Mouse (Mus musculus) embryonic facial prominence, embryonic 12.5 days (tissue): ENCODE measurements at regions not wholly inside any gene's neighbourhood (a gene's known extent, or its start where the extent isn't known, plus 50 kb on each side); places are given as distances from the start of the nearest gene placed in this dataset.

ENCODE experiments used
- ATAC-seq: fragments of 200-750 bp; cut with Nextera tagmentation; 2 replicates; pipeline ENCODE4 v1.8.0; 2017; ENCODE audit not compliant: insufficient number of reproducible peaks, insufficient read depth, low FRiP score, low TSS enrichment
- H3K27ac ChIP-seq: fragments of 300-500 bp; sonication (generic); 2 replicates; pipeline ENCODE4 v1.5.1; 2016; ENCODE audit warnings: mild to moderate bottlenecking
- H3K27me3 ChIP-seq: fragments of 300-500 bp; sonication (generic); 2 replicates; pipeline ENCODE4 v1.6.1; 2016; ENCODE audit warnings: mild to moderate bottlenecking, moderate library complexity
- H3K36me3 ChIP-seq: fragments of 300-500 bp; sonication (generic); 2 replicates; pipeline ENCODE4 v1.6.1; 2016; ENCODE audit warnings: mild to moderate bottlenecking
- H3K4me1 ChIP-seq: fragments of 300-500 bp; sonication (generic); 2 replicates; pipeline ENCODE4 v1.6.1; 2016
- H3K4me2 ChIP-seq: fragments of 300-500 bp; sonication (generic); replicated peaks from 2 replicates; pipeline ENCODE4 v1.6.1; 2016; ENCODE audit warnings: mild to moderate bottlenecking, moderate library complexity
- H3K4me3 ChIP-seq: fragments of 300-500 bp; sonication (generic); 2 replicates; pipeline ENCODE4 v1.5.1; 2016; ENCODE audit warnings: mild to moderate bottlenecking
- H3K9ac ChIP-seq: fragments of 300-500 bp; sonication (generic); 2 replicates; pipeline ENCODE4 v1.6.1; 2016; ENCODE audit warnings: mild to moderate bottlenecking, moderate library complexity
- H3K9me3 ChIP-seq: fragments of 300-500 bp; sonication (generic); 2 replicates; pipeline ENCODE4 v1.6.1; 2016; ENCODE audit warnings: mild to moderate bottlenecking, moderate library complexity
- WGBS: fragments of 180-500 bp; shearing (Covaris S2); methylation state at CpG from one replicate; pipeline ENCODE4 v1.1.7; 2016; 5-methylcytosine and 5-hydroxymethylcytosine counted together

DNA sequence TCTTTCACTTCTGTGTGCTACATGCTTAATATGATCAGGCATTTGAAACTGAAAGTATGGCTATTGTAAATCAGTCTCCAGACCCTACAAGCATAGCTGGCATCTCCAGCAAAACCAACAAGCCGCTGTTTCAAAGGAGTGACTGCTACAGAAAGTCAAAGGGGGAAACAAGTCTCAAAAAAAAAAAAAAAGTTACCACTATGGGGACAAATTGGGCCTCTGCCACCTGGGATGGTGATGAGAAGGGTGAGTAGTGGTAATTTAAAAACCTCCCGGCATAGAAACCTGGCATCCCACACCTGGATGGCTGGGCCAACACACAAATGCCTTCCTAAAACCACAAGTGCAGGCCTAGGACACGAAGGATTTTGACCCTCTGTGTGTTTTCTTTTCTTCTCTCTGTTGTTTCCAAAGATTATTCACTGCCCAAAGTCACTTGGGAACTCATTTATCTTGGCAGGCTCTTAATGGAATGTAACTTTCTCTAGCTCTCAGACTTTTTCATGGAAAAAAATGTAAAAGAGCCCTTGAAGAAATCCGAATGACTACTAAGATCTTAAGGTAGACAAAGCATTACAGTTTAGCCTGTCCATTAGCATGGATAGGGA lies 78.9 kb upstream of the Dlg1 start:
- H3K4me3 ChIP-seq = no peak overlapping the region

GRCm38 (mm10) chr16:31587036-31587435 lies 76.2 kb upstream of the Dlg1 start:
- Histone ChIP-seq H3K36me3 (no peaks in the 10 kb centered on the region), H3K27me3 (no peaks in the 10 kb centered on the region), H3K27ac (no peak overlapping the region), H3K9me3 (no peaks in the 10 kb centered on the region), H3K4me1 (peaks cover 25% of the 10 kb centered on the region), H3K4me3 (no peak overlapping the region), H3K9ac (no peak overlapping the region), H3K4me2 (no peak overlapping the region)
- ATAC-seq = no peak
- 24% methylated on average over 1 of the region's 1 CpGs for WGBS

More for the DNA sequence above, 78.9 kb upstream of the Dlg1 start:
- Histone ChIP-seq H3K36me3 (no peaks in the 10 kb centered on the region), H3K4me2 (no peak overlapping the region), H3K27ac (no peak overlapping the region), H3K9me3 (no peaks in the 10 kb centered on the region), H3K27me3 (no peaks in the 10 kb centered on the region), H3K9ac (no peak overlapping the region), H3K4me1 (peaks cover 7% of the 10 kb centered on the region)
- no peak for ATAC-seq
- 64% methylated on average over 4 of the region's 4 CpGs for WGBS

DNA sequence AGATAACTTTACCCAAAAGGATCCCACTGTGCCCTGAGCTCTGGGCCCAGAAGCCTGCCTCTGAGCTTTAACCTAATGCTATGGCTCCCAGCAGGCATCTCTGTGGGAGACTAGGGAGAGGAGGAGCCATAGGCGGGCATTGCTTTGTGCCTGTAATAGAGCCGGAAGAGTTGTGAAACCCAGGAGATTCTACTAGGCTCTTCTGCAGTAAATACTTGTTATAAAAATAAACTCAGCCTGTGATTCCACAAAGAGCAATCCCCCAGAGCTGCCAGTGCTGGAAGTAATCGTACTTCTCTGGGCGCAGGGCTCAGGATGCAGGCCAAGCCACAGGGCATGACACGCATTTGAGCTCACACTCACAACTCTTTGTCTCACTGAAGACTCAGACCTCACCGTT lies 73.7 kb upstream of the Dlg1 start:
- 29% methylated on average over 6 of the region's 6 CpGs for WGBS
- Histone ChIP-seq H3K36me3 (no peaks in the 10 kb centered on the region), H3K27me3 (no peaks in the 10 kb centered on the region), H3K4me3 (no peak overlapping the region), H3K4me2 (no peak overlapping the region), H3K27ac (no peak overlapping the region), H3K9me3 (no peaks in the 10 kb centered on the region), H3K4me1 (peaks cover 45% of the 10 kb centered on the region), H3K9ac (no peak overlapping the region)
- no peak for ATAC-seq

DNA sequence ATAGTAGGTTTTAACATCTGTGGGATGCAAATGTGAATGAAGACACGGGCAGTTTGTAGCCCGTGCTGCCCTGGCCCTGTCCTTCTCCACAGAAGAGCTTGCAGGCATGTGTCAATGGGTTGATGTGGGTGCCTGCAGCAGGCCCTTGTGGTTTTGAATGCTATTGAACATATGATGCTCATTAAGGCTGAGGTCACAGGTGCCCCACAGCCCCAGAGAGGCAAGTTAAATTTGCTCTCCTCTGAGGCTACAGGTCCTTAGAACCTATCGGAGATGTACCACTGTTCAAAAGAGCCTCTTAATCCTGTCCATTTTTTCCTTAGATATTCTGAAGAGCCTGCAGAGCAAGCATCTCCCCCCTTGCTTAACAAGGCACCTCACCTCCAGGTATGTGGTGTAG lies 71.7 kb upstream of the Dlg1 start:
- H3K27ac ChIP-seq = peak overlapping the region; percentile 91
- peaks cover 45% of the 10 kb centered on the region for H3K4me1 ChIP-seq
- no peak overlapping the region for H3K4me3 ChIP-seq
- no peak overlapping the region for H3K9ac ChIP-seq
- peak; percentile 52; the same call in 1 of the 2 replicates for ATAC-seq
- H3K27me3 ChIP-seq = no peaks in the 10 kb centered on the region
- no peaks in the 10 kb centered on the region for H3K36me3 ChIP-seq
- 20% methylated on average over 3 of the region's 3 CpGs for WGBS
- no peaks in the 10 kb centered on the region for H3K9me3 ChIP-seq
- peak overlapping the region; percentile 20; the same call in 1 of the 2 replicates for H3K4me2 ChIP-seq

- 5% methylated on average over 7 of the region's 7 CpGs for WGBS
Measured at GRCm38 (mm10) chr16:31592014-31592871, 71.0 kb upstream of the Dlg1 start.

GRCm38 (mm10) chr16:31592973-31593683 lies 70.1 kb upstream of the Dlg1 start:
- H3K9me3 ChIP-seq = no peaks in the 10 kb centered on the region
- ATAC-seq = no peak
- H3K9ac ChIP-seq = no peak overlapping the region
- H3K27ac ChIP-seq = peak overlapping the region; percentile 91
- H3K4me3 ChIP-seq = no peak overlapping the region
- no peaks in the 10 kb centered on the region for H3K27me3 ChIP-seq
- peak overlapping the region; percentile 20 for H3K4me2 ChIP-seq
- no peaks in the 10 kb centered on the region for H3K36me3 ChIP-seq
- peaks cover 49% of the 10 kb centered on the region for H3K4me1 ChIP-seq
- WGBS = 25% methylated on average over 9 of the region's 9 CpGs

More at GRCm38 (mm10) chr16:31592014-31592871, 71.0 kb upstream of the Dlg1 start:
- H3K9me3 ChIP-seq = no peaks in the 10 kb centered on the region
- peak overlapping the region; percentile 91 for H3K27ac ChIP-seq
- H3K4me1 ChIP-seq = peaks cover 47% of the 10 kb centered on the region
- ATAC-seq = peak; percentile 98
- H3K4me3 ChIP-seq = no peak overlapping the region
- no peaks in the 10 kb centered on the region for H3K27me3 ChIP-seq
- peak overlapping the region; percentile 20 for H3K4me2 ChIP-seq
- H3K36me3 ChIP-seq = no peaks in the 10 kb centered on the region
- no peak overlapping the region for H3K9ac ChIP-seq

- no peak for ATAC-seq
- no peaks in the 10 kb centered on the region for H3K27me3 ChIP-seq
- H3K36me3 ChIP-seq = no peaks in the 10 kb centered on the region
- H3K4me3 ChIP-seq = no peak overlapping the region
- peaks cover 15% of the 10 kb centered on the region for H3K4me1 ChIP-seq
- H3K27ac ChIP-seq = no peak overlapping the region
- no peak overlapping the region for H3K9ac ChIP-seq
- H3K4me2 ChIP-seq = no peak overlapping the region
- WGBS = 77% methylated on average over 5 of the region's 5 CpGs
- no peaks in the 10 kb centered on the region for H3K9me3 ChIP-seq
Measured at GRCm38 (mm10) chr16:31597965-31598364, 65.3 kb upstream of the Dlg1 start.

- no peak overlapping the region for H3K4me3 ChIP-seq
- no peaks in the 10 kb centered on the region for H3K27me3 ChIP-seq
- no peak overlapping the region for H3K27ac ChIP-seq
- ATAC-seq = peak; percentile 69
- no peaks in the 10 kb centered on the region for H3K9me3 ChIP-seq
- WGBS = 90% methylated on average over 9 of the region's 9 CpGs
- H3K4me1 ChIP-seq = peaks cover 10% of the 10 kb centered on the region
- no peak overlapping the region for H3K9ac ChIP-seq
- no peaks in the 10 kb centered on the region for H3K36me3 ChIP-seq
- H3K4me2 ChIP-seq = no peak overlapping the region
Measured at GRCm38 (mm10) chr16:31598409-31598988, 64.7 kb upstream of the Dlg1 start.

DNA sequence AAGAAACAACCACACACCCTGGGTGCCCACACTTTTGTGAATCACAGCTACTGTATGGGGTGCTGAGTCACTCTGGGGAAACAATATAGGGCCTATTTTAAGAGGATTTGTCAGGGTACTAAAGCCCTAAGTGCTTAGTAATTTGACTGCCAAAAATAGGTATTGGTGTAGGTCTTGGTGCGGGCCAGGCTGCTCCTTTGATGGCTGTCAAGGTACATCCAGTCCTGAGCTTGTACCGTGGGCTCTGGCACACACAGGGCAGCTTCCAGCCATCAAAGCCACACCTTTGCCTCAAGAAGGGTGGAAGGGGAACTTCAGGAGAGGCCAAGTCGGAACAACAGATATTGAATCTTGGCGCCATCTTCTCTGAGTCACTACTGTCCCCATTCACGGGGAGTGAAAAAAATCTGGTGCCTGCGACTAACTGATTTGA lies 64.2 kb upstream of the Dlg1 start:
- Histone ChIP-seq H3K4me1 (peaks cover 5% of the 10 kb centered on the region; the same call in 1 of the 2 replicates), H3K9me3 (no peaks in the 10 kb centered on the region), H3K4me2 (no peak overlapping the region), H3K9ac (no peak overlapping the region), H3K27ac (no peak overlapping the region), H3K4me3 (no peak overlapping the region), H3K36me3 (no peaks in the 10 kb centered on the region), H3K27me3 (no peaks in the 10 kb centered on the region)
- WGBS = 86% methylated on average over 6 of the region's 6 CpGs
- ATAC-seq = no peak

DNA sequence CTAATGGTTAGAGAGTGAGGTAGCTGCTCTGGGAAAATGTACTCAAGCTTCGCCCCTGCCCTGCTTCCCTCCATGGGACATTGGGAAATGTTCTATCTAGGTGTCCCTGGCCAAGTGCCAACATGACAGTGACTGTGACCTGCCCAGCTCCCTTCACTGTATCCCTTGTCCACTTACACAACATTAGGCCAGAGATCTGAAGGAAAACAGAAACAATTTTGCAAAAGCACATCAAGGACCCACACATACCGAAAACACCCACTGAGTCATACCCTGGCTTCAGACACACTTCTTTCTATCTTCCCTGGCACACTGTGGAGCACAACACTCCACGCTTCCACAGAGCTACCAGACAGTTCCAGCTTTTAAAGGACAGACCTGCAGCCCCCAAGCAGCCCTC lies 62.0 kb upstream of the Dlg1 start:
- Histone ChIP-seq H3K36me3 (no peaks in the 10 kb centered on the region), H3K27ac (no peak overlapping the region), H3K4me1 (peaks cover 4% of the 10 kb centered on the region; the same call in 1 of the 2 replicates), H3K4me2 (no peak overlapping the region), H3K9ac (no peak overlapping the region), H3K9me3 (no peaks in the 10 kb centered on the region), H3K4me3 (no peak overlapping the region), H3K27me3 (no peaks in the 10 kb centered on the region)
- WGBS = 91% methylated on average over 3 of the region's 3 CpGs
- ATAC-seq = no peak

DNA sequence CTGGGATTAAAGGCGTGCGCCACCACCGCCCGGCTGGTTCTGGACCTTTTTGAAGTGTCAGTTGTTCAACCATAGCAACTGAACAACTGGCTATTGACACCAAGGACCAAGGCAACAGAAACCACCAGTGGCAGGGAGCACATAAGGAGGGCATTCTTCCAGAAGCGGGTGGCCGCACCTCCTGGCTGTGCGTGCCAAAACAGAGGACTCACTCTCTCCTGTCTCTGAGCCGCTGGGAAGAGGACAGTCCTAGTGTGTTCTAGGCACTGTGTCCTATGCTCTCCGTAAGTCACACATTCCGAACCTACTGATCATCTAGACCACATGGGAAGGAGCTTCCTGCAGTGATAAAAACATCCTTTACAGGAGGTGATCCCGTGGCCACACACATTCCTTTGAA lies 60.1 kb upstream of the Dlg1 start:
- no peaks in the 10 kb centered on the region; the same call in 1 of the 2 replicates for H3K4me1 ChIP-seq
- H3K9ac ChIP-seq = no peak overlapping the region
- WGBS = 65% methylated on average over 11 of the region's 11 CpGs
- H3K27me3 ChIP-seq = no peaks in the 10 kb centered on the region
- no peaks in the 10 kb centered on the region for H3K9me3 ChIP-seq
- no peak overlapping the region for H3K4me3 ChIP-seq
- H3K36me3 ChIP-seq = no peaks in the 10 kb centered on the region
- H3K4me2 ChIP-seq = no peak overlapping the region
- no peak for ATAC-seq
- no peak overlapping the region for H3K27ac ChIP-seq
